Mouse (Mus musculus): ENCODE data around the gene Efcab8. TPM values are rescaled to one million over a fixed set of nuclear protein-coding genes. Genes with fewer than 3 reads are reported as not detected.
"Not testable (repeated sequence)": the region's sequence is repeated elsewhere in the genome, so short reads cannot be mapped to it uniquely, and the experiment has no call there.

Efcab8 gene
- polyA plus RNA-seq (2017; shearing (Covaris generic)): under 1 TPM; 0.34 to 0.82 TPM

- peak; percentile 71 for ATAC-seq
These were observed at the start of gene Efcab8 for GRCm38 (mm10) chr2:153779394-153779981. Gene Efcab8, plus strand, starts transcription at chr2:153779931.

GRCm38 (mm10) chr2:153734033-153734432 lies 45.7 kb upstream of the Efcab8 start:
- peak; percentile 73 for ATAC-seq

- peak; percentile 95 for ATAC-seq
These were observed 39.0 kb upstream of the Efcab8 start, which contains the start of gene Mapre1 for GRCm38 (mm10) chr2:153740500-153741436. Gene Mapre1, plus strand, starts transcription at chr2:153741274.

- peak; percentile 25 for ATAC-seq
These were observed 38.2 kb upstream of the Efcab8 start for GRCm38 (mm10) chr2:153741437-153742065.

- no peak for ATAC-seq
These were observed 31.7 kb upstream of the Efcab8 start for GRCm38 (mm10) chr2:153747994-153748393.

- ATAC-seq: no peak
These were observed 29.4 kb upstream of the Efcab8 start for GRCm38 (mm10) chr2:153750363-153750762.

GRCm38 (mm10) chr2:153762121-153762520 lies 17.6 kb upstream of the Efcab8 start:
- no peak for ATAC-seq

- no peak for ATAC-seq
These were observed 12.2 kb upstream of the Efcab8 start for GRCm38 (mm10) chr2:153767484-153767883.

- no peak for ATAC-seq
These were observed 10.8 kb upstream of the Efcab8 start for GRCm38 (mm10) chr2:153768881-153769280.

GRCm38 (mm10) chr2:153772950-153773349 lies 6.8 kb upstream of the Efcab8 start:
- no peak for ATAC-seq

- no peak for ATAC-seq
These were observed 4.3 kb upstream of the Efcab8 start for GRCm38 (mm10) chr2:153775472-153775871.

GRCm38 (mm10) chr2:153778638-153779362 lies 931 bp upstream of the Efcab8 start:
- peak; percentile 54 for ATAC-seq

- ATAC-seq: no peak
These were observed 1.4 kb downstream of the Efcab8 start for GRCm38 (mm10) chr2:153781181-153781580.

- ATAC-seq: no peak
These were observed 4.9 kb downstream of the Efcab8 start for GRCm38 (mm10) chr2:153784668-153785067.

GRCm38 (mm10) chr2:153793366-153793765 lies 13.6 kb downstream of the Efcab8 start:
- no peak for ATAC-seq

- ATAC-seq: no peak
These were observed 15.4 kb downstream of the Efcab8 start for GRCm38 (mm10) chr2:153795090-153795489.

- ATAC-seq: not testable (repeated sequence)
These were observed 27.7 kb downstream of the Efcab8 start for GRCm38 (mm10) chr2:153807464-153807863.

- no peak for ATAC-seq
These were observed 28.4 kb downstream of the Efcab8 start for GRCm38 (mm10) chr2:153808146-153808545.

GRCm38 (mm10) chr2:153808841-153809240 lies 29.1 kb downstream of the Efcab8 start:
- no peak for ATAC-seq

GRCm38 (mm10) chr2:153809921-153810320 lies 30.2 kb downstream of the Efcab8 start:
- ATAC-seq: no peak

GRCm38 (mm10) chr2:153822005-153822543 lies 42.3 kb downstream of the Efcab8 start:
- no peak for ATAC-seq

- no peak for ATAC-seq
These were observed 44.9 kb downstream of the Efcab8 start for GRCm38 (mm10) chr2:153824593-153824992.

All from activated CD4-positive, CD25-positive, alpha-beta regulatory T cell, adult 4 months (primary cell).